Mouse (Mus musculus): ENCODE data around the gene Pex6. TPM values are rescaled to one million over a fixed set of nuclear protein-coding genes. Genes with fewer than 3 reads are reported as not detected.

The Pex6 gene
- polyA plus RNA-seq, 1 experiment from 2014 or later: 10.5 TPM

- H3K4me1 ChIP-seq (replicated peaks): 0 out of 2 replicates have a peak, but pooled peaks cover 4% of the 10 kb centered on the region
- H3K4me2 ChIP-seq: no peak overlapping the region
- no peak overlapping the region for H3K9ac ChIP-seq
- no peak for ATAC-seq (replicated peaks; ENCODE audit: insufficient number of reproducible peaks, insufficient read depth, low FRiP score, low read depth)
- no peaks in the 10 kb centered on the region for H3K27me3 ChIP-seq
- 86% methylated on average over 7 of the region's 7 CpGs for WGBS
- H3K36me3 ChIP-seq: no peaks in the 10 kb centered on the region; the same call in 1 of the 2 replicates
- no peak overlapping the region for H3K27ac ChIP-seq
- no peak overlapping the region for H3K4me3 ChIP-seq
- no peaks in the 10 kb centered on the region for H3K9me3 ChIP-seq (replicated peaks)
Observed at GRCm38 (mm10) chr17:46721077-46721476, 9.8 kb downstream of the Pex6 start.

- Histone ChIP-seq H3K9ac (no peak overlapping the region), H3K27me3 (peaks cover 17% of the 10 kb centered on the region), H3K9me3 (replicated peaks) (no peaks in the 10 kb centered on the region), H3K4me2 (no peak overlapping the region), H3K4me3 (no peak overlapping the region), H3K4me1 (replicated peaks) (peaks cover 16% of the 10 kb centered on the region), H3K27ac (no peak overlapping the region), H3K36me3 (no peaks in the 10 kb centered on the region; the same call in 1 of the 2 replicates)
- no peak for ATAC-seq (replicated peaks; ENCODE audit: insufficient number of reproducible peaks, insufficient read depth, low FRiP score, low read depth)
- WGBS: 78% methylated on average over 20 of the region's 20 CpGs
Observed at GRCm38 (mm10) chr17:46724477-46725084, 13.3 kb downstream of the Pex6 start.

GRCm38 (mm10) chr17:46725273-46725672 is 14.0 kb downstream of the Pex6 start:
- Histone ChIP-seq H3K36me3 (no peaks in the 10 kb centered on the region; the same call in 1 of the 2 replicates), H3K27me3 (peaks cover 19% of the 10 kb centered on the region), H3K9ac (0 out of 2 replicates have a peak overlapping the region, but pooled peaks have one; percentile 25), H3K4me2 (no peak overlapping the region), H3K4me1 (replicated peaks) (peaks cover 16% of the 10 kb centered on the region), H3K9me3 (replicated peaks) (no peaks in the 10 kb centered on the region), H3K4me3 (no peak overlapping the region), H3K27ac (no peak overlapping the region)
- 49% methylated on average over 9 of the region's 9 CpGs for WGBS
- ATAC-seq (replicated peaks; ENCODE audit: insufficient number of reproducible peaks, insufficient read depth, low FRiP score, low read depth): no peak

GRCm38 (mm10) chr17:46725731-46726645 is 14.7 kb downstream of the Pex6 start:
- Histone ChIP-seq H3K9me3 (replicated peaks) (no peaks in the 10 kb centered on the region), H3K4me1 (replicated peaks) (peaks cover 16% of the 10 kb centered on the region), H3K4me3 (no peak overlapping the region), H3K27ac (no peak overlapping the region), H3K27me3 (peaks cover 19% of the 10 kb centered on the region), H3K36me3 (no peaks in the 10 kb centered on the region; the same call in 1 of the 2 replicates), H3K9ac (no peak overlapping the region), H3K4me2 (no peak overlapping the region)
- no peak for ATAC-seq (replicated peaks; ENCODE audit: insufficient number of reproducible peaks, insufficient read depth, low FRiP score, low read depth)
- 83% methylated on average over 26 of the region's 26 CpGs for WGBS

GRCm38 (mm10) chr17:46727271-46727670 is 16.0 kb downstream of the Pex6 start:
- H3K4me2 ChIP-seq: no peak overlapping the region
- H3K4me1 ChIP-seq (replicated peaks): peaks cover 16% of the 10 kb centered on the region
- WGBS: 89% methylated on average over 11 of the region's 11 CpGs
- no peak for ATAC-seq (replicated peaks; ENCODE audit: insufficient number of reproducible peaks, insufficient read depth, low FRiP score, low read depth)
- no peak overlapping the region for H3K27ac ChIP-seq
- H3K36me3 ChIP-seq: no peaks in the 10 kb centered on the region; the same call in 1 of the 2 replicates
- H3K9me3 ChIP-seq (replicated peaks): no peaks in the 10 kb centered on the region
- no peak overlapping the region for H3K9ac ChIP-seq
- H3K4me3 ChIP-seq: no peak overlapping the region; the same call in 1 of the 2 replicates
- H3K27me3 ChIP-seq: peaks cover 19% of the 10 kb centered on the region

- 39% methylated on average over 6 of the region's 6 CpGs for WGBS
- no peak for ATAC-seq (replicated peaks; ENCODE audit: insufficient number of reproducible peaks, insufficient read depth, low FRiP score, low read depth)
- no peak overlapping the region for H3K4me3 ChIP-seq
- H3K4me1 ChIP-seq (replicated peaks): peaks cover 16% of the 10 kb centered on the region
- H3K27ac ChIP-seq: no peak overlapping the region
- H3K36me3 ChIP-seq: no peaks in the 10 kb centered on the region; the same call in 1 of the 2 replicates
- no peaks in the 10 kb centered on the region for H3K9me3 ChIP-seq (replicated peaks)
- H3K4me2 ChIP-seq: no peak overlapping the region
- H3K9ac ChIP-seq: no peak overlapping the region
- peaks cover 19% of the 10 kb centered on the region for H3K27me3 ChIP-seq
Observed at GRCm38 (mm10) chr17:46728021-46728420, 16.8 kb downstream of the Pex6 start.

- Histone ChIP-seq H3K27me3 (peaks cover 19% of the 10 kb centered on the region), H3K4me3 (peak overlapping the region; percentile 10; the same call in 1 of the 2 replicates)
- WGBS: 44% methylated on average over 11 of the region's 11 CpGs
Observed at GRCm38 (mm10) chr17:46728496-46728895, 17.2 kb downstream of the Pex6 start.

GRCm38 (mm10) chr17:46728904-46729318 is 17.6 kb downstream of the Pex6 start, which contains the start of gene Gnmt:
Gene Gnmt, minus strand, starts transcription at chr17:46729168.
- 20% methylated on average over 24 of the region's 24 CpGs for WGBS
- Histone ChIP-seq H3K27ac (no peak within 1 kb of the TSS), H3K4me3 (peak within 1 kb of the TSS; percentile 10; the same call in 1 of the 2 replicates), H3K27me3 (peaks cover 19% of the 10 kb centered on the region), H3K4me1 (replicated peaks) (peaks cover 16% of the 10 kb centered on the region), H3K9me3 (replicated peaks) (no peaks in the 10 kb centered on the region), H3K9ac (no peak within 1 kb of the TSS), H3K36me3 (no peaks in the 10 kb centered on the region), H3K4me2 (peak within 1 kb of the TSS; percentile 38)
- ATAC-seq (replicated peaks; ENCODE audit: insufficient number of reproducible peaks, insufficient read depth, low FRiP score, low read depth): no peak

More at GRCm38 (mm10) chr17:46728496-46728895, 17.2 kb downstream of the Pex6 start:
- Histone ChIP-seq H3K9ac (no peak overlapping the region), H3K36me3 (no peaks in the 10 kb centered on the region; the same call in 1 of the 2 replicates), H3K27ac (no peak overlapping the region), H3K4me1 (replicated peaks) (peaks cover 16% of the 10 kb centered on the region), H3K9me3 (replicated peaks) (no peaks in the 10 kb centered on the region), H3K4me2 (peak overlapping the region; percentile 38)
- ATAC-seq (replicated peaks; ENCODE audit: insufficient number of reproducible peaks, insufficient read depth, low FRiP score, low read depth): no peak

GRCm38 (mm10) chr17:46734055-46734454 is 22.8 kb downstream of the Pex6 start:
- H3K9me3 ChIP-seq (replicated peaks): no peaks in the 10 kb centered on the region
- no peak for ATAC-seq (replicated peaks; ENCODE audit: insufficient number of reproducible peaks, insufficient read depth, low FRiP score, low read depth)
- peaks cover 3% of the 10 kb centered on the region; the same call in 1 of the 2 replicates for H3K36me3 ChIP-seq
- no peak overlapping the region for H3K4me2 ChIP-seq
- H3K4me3 ChIP-seq: no peak overlapping the region
- WGBS: 87% methylated on average over 3 of the region's 3 CpGs
- H3K4me1 ChIP-seq (replicated peaks): peaks cover under 1% of the 10 kb centered on the region; the same call in 1 of the 2 replicates
- no peak overlapping the region for H3K9ac ChIP-seq
- peaks cover 6% of the 10 kb centered on the region; the same call in 1 of the 2 replicates for H3K27me3 ChIP-seq
- H3K27ac ChIP-seq: no peak overlapping the region

GRCm38 (mm10) chr17:46735287-46735686 is 24.0 kb downstream of the Pex6 start:
- no peak overlapping the region for H3K27ac ChIP-seq
- 81% methylated on average over 7 of the region's 7 CpGs for WGBS
- peaks cover 3% of the 10 kb centered on the region; the same call in 1 of the 2 replicates for H3K36me3 ChIP-seq
- no peak overlapping the region for H3K9ac ChIP-seq
- no peak overlapping the region for H3K4me3 ChIP-seq
- no peak overlapping the region for H3K4me2 ChIP-seq
- no peaks in the 10 kb centered on the region for H3K4me1 ChIP-seq (replicated peaks)
- H3K9me3 ChIP-seq (replicated peaks): no peaks in the 10 kb centered on the region
- ATAC-seq (replicated peaks; ENCODE audit: insufficient number of reproducible peaks, insufficient read depth, low FRiP score, low read depth): no peak
- H3K27me3 ChIP-seq: no peaks in the 10 kb centered on the region

GRCm38 (mm10) chr17:46736160-46736559 is 24.9 kb downstream of the Pex6 start:
- Histone ChIP-seq H3K9me3 (replicated peaks) (no peaks in the 10 kb centered on the region), H3K4me2 (no peak overlapping the region), H3K36me3 (peaks cover 3% of the 10 kb centered on the region; the same call in 1 of the 2 replicates), H3K4me3 (no peak overlapping the region), H3K27me3 (no peaks in the 10 kb centered on the region), H3K4me1 (replicated peaks) (no peaks in the 10 kb centered on the region), H3K27ac (no peak overlapping the region), H3K9ac (no peak overlapping the region)
- ATAC-seq (replicated peaks; ENCODE audit: insufficient number of reproducible peaks, insufficient read depth, low FRiP score, low read depth): no peak
- WGBS: 61% methylated on average over 10 of the region's 10 CpGs

Data from heart, embryonic 15.5 days (tissue).